Mouse (Mus musculus): Measurements from ENCODE around the gene Cdr2.

GRCm38 (mm10) chr7:121020277-121020676 lies 38.2 kb upstream of the Cdr2 start:
- peak; percentile 59 for TF ChIP-seq CTCF (IDR thresholded peaks at IDR 0.05; ENCODE audit: control insufficient read depth, insufficient read depth, low read length)
- TF ChIP-seq POLR2A (IDR thresholded peaks at IDR 0.05; ENCODE audit: borderline replicate concordance, control insufficient read depth, low read depth, low read length): no peak
